Mouse (Mus musculus) stomach, embryonic 16.5 days (tissue): ENCODE measurements around the gene Gapvd1. TPM values are rescaled to one million over a fixed set of nuclear protein-coding genes. Genes with fewer than 3 reads are reported as not detected.
A peak's percentile ranks its signal among the peaks of the same experiment; 100 is the strongest.
"Not testable (repeated sequence)": the region's sequence is repeated elsewhere in the genome, so short reads cannot be mapped to it uniquely, and the experiment has no call there.

Experiments
- ATAC-seq: fragments of 200-750 bp; cut with Nextera tagmentation; 2 replicates; pipeline ENCODE4 v1.8.0; 2017; ENCODE audit warnings: moderate number of reproducible peaks, moderate TSS enrichment; ENCODE audit not compliant: insufficient read depth, low FRiP score
- H3K27ac ChIP-seq: fragments of 300-500 bp; sonication (generic); 2 replicates; pipeline ENCODE4 v1.5.1; 2014; ENCODE audit warnings: low read length
- H3K27me3 ChIP-seq: fragments of 300-500 bp; sonication (generic); 2 replicates; pipeline ENCODE4 v1.6.1; 2014; ENCODE audit warnings: low read length, control low read depth, mixed read lengths; ENCODE audit not compliant: control insufficient read depth, insufficient read depth
- H3K36me3 ChIP-seq: fragments of 300-500 bp; sonication (generic); 2 replicates; pipeline ENCODE4 v1.6.1; 2014; ENCODE audit warnings: low read length; ENCODE audit not compliant: control insufficient read depth, insufficient read depth
- H3K4me1 ChIP-seq: fragments of 300-500 bp; sonication (generic); 2 replicates; pipeline ENCODE4 v1.6.1; 2014; ENCODE audit warnings: low read length, control low read depth, mixed read lengths; ENCODE audit not compliant: control insufficient read depth, insufficient read depth
- H3K4me2 ChIP-seq: fragments of 300-500 bp; sonication (generic); 2 replicates; pipeline ENCODE4 v1.6.1; 2014; ENCODE audit warnings: low read depth, low read length, mixed read lengths
- H3K4me3 ChIP-seq: fragments of 300-500 bp; sonication (generic); replicated peaks from 2 replicates; pipeline ENCODE4 v1.5.1; 2014; ENCODE audit warnings: mild to moderate bottlenecking, low read length
- H3K9ac ChIP-seq: fragments of 300-500 bp; sonication (generic); 2 replicates; pipeline ENCODE4 v1.6.1; 2014; ENCODE audit warnings: low read length
- H3K9me3 ChIP-seq: fragments of 300-500 bp; sonication (generic); replicated peaks from 2 replicates; pipeline ENCODE4 v1.6.1; 2016; ENCODE audit warnings: low read length, control low read depth; ENCODE audit not compliant: control insufficient read depth
- WGBS: fragments of 180-500 bp; shearing (Covaris S2); extraction: QIAGEN DNeasy Blood & Tissue Kit; methylation state at CpG from one replicate; pipeline ENCODE4 v1.1.7; 2014; 5-methylcytosine and 5-hydroxymethylcytosine counted together
- polyA plus RNA-seq: library from polyadenylated mRNA; unstranded; fragments of >200 nt; fragmentation: Nextera tagmentation; extraction: Ambion mirVana; gene quantifications from 2 replicates; pipeline ENCODE4 v1.2.1, GENCODE M21; 2015

The Gapvd1 gene
- polyA plus RNA-seq, 1 experiment from 2014 or later = 81.4 TPM

DNA sequence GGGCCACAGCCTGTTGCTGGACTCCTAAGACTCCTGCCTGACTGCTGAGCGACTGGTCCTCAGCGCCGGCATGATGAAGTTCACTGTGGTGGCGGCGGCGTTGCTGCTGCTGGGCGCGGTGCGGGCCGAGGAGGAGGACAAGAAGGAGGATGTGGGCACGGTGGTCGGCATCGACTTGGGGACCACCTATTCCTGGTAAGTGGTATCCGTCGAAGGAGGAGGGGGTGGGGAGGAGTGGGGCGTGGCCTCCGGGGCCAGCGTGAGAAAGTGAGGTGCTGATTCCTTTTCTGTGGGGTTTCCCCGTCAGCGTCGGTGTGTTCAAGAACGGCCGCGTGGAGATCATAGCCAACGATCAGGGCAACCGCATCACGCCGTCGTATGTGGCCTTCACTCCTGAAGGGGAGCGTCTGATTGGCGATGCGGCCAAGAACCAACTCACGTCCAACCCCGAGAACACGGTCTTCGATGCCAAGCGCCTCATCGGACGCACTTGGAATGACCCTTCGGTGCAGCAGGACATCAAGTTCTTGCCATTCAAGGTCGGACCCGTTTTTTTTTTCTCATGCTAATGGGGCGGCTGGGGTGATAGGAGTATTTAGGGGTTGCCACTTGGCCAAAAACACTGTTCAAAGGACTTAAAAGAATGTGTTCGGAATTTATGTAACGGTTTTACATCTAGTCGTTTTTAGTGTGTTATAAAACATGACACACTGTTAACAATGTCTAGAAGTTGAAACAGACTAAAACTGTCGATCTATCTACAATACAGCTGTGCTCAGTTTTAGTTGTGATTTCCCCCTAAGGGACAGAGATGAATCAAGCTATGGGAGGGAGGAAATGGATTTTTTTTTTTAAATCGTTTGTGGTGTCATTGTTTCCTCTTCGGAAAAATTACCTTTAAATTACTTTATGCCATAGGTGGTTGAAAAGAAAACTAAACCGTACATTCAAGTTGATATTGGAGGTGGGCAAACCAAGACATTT is 17.5 kb upstream of the Gapvd1 start:
- Histone ChIP-seq H3K4me1 (peaks cover 41% of the 10 kb centered on the region), H3K9ac (peak overlapping the region; percentile 97), H3K27me3 (no peaks in the 10 kb centered on the region), H3K4me3 (peak overlapping the region; percentile 90), H3K4me2 (peak overlapping the region; percentile 81), H3K27ac (peak overlapping the region; percentile 90), H3K36me3 (peaks cover 30% of the 10 kb centered on the region), H3K9me3 (no peaks in the 10 kb centered on the region)
- ATAC-seq = no peak; the same call in 1 of the 2 replicates
- 2% methylated on average over 50 of the region's 50 CpGs for WGBS

DNA sequence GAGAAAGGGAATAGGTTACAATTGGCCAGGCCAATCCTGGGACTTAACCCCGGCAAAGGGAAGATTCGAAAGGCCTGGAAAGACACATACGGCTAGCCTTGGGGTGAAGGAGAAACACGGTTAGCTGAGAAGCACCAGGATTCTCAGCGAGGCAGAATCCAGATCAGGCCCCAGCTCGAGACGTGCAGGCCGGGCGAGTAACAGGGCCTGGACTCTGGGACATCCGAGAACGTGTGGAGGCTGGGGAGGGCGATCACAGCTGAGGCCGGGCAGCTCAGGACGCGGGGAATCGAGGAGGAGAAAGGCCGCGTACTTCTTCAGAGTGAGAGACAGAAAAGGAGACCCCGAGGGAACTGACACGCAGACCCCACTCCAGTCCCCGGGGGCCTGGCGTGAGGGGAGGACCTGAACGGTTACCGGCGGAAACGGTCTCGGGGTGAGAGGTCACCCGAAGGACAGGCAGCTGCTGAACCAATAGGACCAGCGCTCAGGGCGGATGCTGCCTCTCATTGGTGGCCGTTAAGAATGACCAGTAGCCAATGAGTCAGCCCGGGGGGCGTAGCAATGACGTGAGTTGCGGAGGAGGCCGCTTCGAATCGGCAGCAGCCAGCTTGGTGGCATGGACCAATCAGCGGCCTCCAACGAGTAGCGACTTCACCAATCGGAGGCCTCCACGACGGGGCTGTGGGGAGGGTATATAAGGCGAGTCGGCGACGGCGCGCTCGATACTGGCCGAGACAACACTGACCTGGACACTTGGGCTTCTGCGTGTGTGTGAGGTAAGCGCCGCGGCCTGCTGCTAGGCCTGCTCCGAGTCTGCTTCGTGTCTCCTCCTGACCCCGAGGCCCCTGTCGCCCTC is 16.6 kb upstream of the Gapvd1 start, which contains the start of gene Hspa5:
TSS of gene Hspa5 (plus strand) at position 603 of the 859 bp plus-strand sequence.
- H3K27ac ChIP-seq = peak within 1 kb of the TSS; percentile 93
- H3K4me2 ChIP-seq = peak within 1 kb of the TSS; percentile 81
- H3K9me3 ChIP-seq = no peaks in the 10 kb centered on the region
- H3K4me3 ChIP-seq = peak within 1 kb of the TSS; percentile 94
- peak within 1 kb of the TSS; percentile 97 for H3K9ac ChIP-seq
- peaks cover 38% of the 10 kb centered on the region for H3K4me1 ChIP-seq
- H3K27me3 ChIP-seq = no peaks in the 10 kb centered on the region
- under 1% methylated on average over 60 of the region's 60 CpGs for WGBS
- peak; percentile 99 for ATAC-seq
- H3K36me3 ChIP-seq = peaks cover 24% of the 10 kb centered on the region

DNA sequence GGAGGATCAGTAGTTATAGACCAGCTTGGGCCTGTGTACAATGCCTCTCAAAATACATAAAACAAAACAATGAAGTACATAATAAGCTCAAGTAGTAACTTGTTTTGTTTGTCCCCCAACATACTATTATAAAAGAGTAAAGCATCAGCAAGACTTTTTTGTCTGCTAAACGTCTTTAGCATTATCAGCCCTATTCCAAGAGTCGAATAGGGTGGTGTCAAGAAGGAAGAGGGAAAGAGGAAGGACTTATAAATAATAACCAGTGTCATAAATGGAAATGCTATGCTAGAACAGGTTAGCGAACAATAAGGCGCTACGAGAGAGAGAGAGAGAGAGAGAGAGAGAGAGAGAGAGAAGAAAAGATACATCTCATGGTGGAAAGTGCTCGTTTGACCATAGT is 15.9 kb upstream of the Gapvd1 start:
- 4% methylated on average over 6 of the region's 6 CpGs for WGBS
- Histone ChIP-seq H3K4me3 (peak overlapping the region; percentile 94), H3K9ac (peak overlapping the region; percentile 95), H3K27ac (peak overlapping the region; percentile 93), H3K9me3 (no peaks in the 10 kb centered on the region), H3K27me3 (no peaks in the 10 kb centered on the region), H3K4me2 (peak overlapping the region; percentile 73), H3K4me1 (peaks cover 33% of the 10 kb centered on the region), H3K36me3 (peaks cover 23% of the 10 kb centered on the region)
- ATAC-seq = no peak

DNA sequence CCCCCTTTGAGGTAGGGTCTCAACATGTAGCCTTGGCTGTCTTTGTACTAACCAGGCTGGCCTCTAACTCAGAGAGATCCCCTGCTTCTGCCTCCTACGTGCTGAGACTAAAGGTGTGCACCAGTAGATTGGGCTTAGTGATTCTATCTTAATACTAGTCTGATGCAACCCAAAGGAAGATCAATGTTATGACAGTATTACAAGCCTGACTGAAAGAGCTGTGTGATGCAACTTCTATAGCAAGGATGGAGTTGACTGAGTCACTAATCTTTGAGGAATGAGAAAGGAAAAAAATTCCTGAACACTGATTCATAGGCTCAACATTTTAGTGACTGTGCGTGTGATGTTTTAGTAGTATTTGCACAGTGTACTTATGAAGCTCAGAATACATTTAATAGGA is 15.0 kb upstream of the Gapvd1 start:
- H3K27me3 ChIP-seq = no peaks in the 10 kb centered on the region
- H3K27ac ChIP-seq = peak overlapping the region; percentile 31; the same call in 1 of the 2 replicates
- no peak overlapping the region for H3K9ac ChIP-seq
- peaks cover 25% of the 10 kb centered on the region for H3K4me1 ChIP-seq
- no peak for ATAC-seq
- H3K9me3 ChIP-seq = no peaks in the 10 kb centered on the region
- H3K4me3 ChIP-seq = no peak overlapping the region
- H3K36me3 ChIP-seq = peaks cover 15% of the 10 kb centered on the region
- H3K4me2 ChIP-seq = no peak overlapping the region
- WGBS = 83% methylated on average over 2 of the region's 2 CpGs

DNA sequence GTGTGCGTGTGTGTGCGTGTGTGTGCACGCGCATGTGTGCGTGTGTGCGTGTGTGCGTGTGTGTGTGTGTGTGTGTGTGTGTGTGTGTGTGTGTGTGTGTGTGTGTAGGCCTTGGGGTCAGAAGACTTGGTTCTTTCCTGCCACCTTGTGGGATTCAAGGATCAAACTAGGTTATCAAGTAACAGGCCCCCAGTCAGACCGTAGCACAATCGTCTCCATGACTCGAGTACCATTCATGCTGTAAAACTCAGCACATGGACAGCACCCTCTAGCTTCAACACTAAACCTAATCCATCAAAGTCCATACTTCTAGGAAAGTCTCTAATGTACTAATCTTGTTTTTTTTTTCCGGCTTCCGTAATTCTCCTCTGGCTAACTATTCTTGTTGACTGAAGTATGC is 9.8 kb upstream of the Gapvd1 start:
- ATAC-seq = no peak
- no peak overlapping the region for H3K27ac ChIP-seq
- WGBS = 58% methylated on average over 12 of the region's 12 CpGs

DNA sequence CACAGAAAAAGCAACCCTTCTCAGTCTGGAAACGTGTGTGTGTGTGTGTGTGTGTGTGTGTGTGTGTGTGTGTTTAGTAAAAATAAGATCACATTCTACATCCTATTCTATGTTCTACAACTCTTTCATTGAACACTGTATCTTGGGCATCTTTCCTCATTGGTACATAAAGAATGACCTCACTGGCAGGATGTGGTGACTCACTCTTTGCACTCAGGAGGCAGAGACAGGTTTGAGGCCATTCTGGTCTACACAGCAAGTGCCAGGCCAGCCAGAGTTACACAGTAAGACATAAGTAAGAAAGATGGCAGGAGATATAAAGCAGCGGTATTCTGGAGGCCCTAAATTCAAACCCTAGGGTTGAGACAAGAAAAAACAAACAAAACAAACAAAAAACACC is 7.8 kb upstream of the Gapvd1 start:
- Histone ChIP-seq H3K27me3 (no peaks in the 10 kb centered on the region), H3K9me3 (no peaks in the 10 kb centered on the region), H3K4me1 (no peaks in the 10 kb centered on the region), H3K4me3 (no peak overlapping the region), H3K36me3 (no peaks in the 10 kb centered on the region), H3K4me2 (no peak overlapping the region), H3K9ac (no peak overlapping the region), H3K27ac (no peak overlapping the region)
- ATAC-seq = no peak
- 46% methylated on average over 2 of the region's 2 CpGs for WGBS

More for the DNA sequence above, 9.8 kb upstream of the Gapvd1 start:
- H3K27me3 ChIP-seq = no peaks in the 10 kb centered on the region
- no peaks in the 10 kb centered on the region for H3K36me3 ChIP-seq
- H3K4me2 ChIP-seq = no peak overlapping the region
- no peak overlapping the region for H3K9ac ChIP-seq
- H3K9me3 ChIP-seq = no peaks in the 10 kb centered on the region
- no peaks in the 10 kb centered on the region for H3K4me1 ChIP-seq
- no peak overlapping the region for H3K4me3 ChIP-seq

DNA sequence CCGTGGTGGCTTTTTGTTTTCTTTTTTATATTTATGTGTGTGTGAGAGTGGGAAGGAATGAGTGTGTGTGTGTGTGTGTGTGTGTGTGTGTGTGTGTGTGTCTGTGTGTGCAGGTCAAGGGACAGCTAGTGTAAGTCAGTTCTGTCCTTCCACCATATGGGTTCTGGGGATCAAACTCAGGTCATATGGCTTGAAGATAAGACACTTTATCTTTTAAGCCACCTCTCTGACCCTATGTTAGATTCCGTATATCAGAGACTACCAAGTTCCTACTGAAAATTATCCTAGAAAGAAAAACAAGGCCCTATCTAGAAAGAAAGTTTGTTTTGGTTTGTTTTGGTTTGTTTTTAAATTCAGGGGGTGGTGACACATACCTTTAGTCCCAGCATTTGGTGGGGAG is 7.1 kb upstream of the Gapvd1 start:
- WGBS = 64% methylated on average over 2 of the region's 2 CpGs
- H3K36me3 ChIP-seq = no peaks in the 10 kb centered on the region
- H3K9ac ChIP-seq = no peak overlapping the region
- no peak for ATAC-seq
- no peaks in the 10 kb centered on the region for H3K4me1 ChIP-seq
- H3K4me3 ChIP-seq = no peak overlapping the region
- H3K9me3 ChIP-seq = no peaks in the 10 kb centered on the region
- H3K4me2 ChIP-seq = no peak overlapping the region
- H3K27ac ChIP-seq = no peak overlapping the region
- H3K27me3 ChIP-seq = no peaks in the 10 kb centered on the region

DNA sequence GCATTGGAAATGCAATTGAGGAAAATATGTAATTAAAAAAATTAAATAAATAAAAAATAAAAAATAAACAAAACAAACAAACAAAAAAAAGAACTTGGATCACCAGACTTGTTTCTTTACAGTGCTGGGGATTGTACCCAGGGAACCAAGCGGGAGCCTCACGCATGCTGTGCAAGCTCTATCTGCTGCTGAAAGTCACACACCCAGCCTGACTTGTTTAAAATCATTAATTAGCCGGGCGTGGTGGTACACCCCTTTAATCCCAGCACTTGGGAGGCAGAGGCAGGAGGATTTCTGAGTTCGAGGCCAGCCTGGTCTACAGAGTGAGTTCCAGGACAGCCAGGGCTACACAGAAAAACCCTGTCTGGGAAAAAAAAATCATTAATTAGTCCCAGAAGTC is 6.2 kb upstream of the Gapvd1 start:
- not testable (repeated sequence) for H3K4me1 ChIP-seq, H3K27me3 ChIP-seq, H3K27ac ChIP-seq, H3K9me3 ChIP-seq, H3K4me3 ChIP-seq, H3K4me2 ChIP-seq, H3K36me3 ChIP-seq, H3K9ac ChIP-seq, ATAC-seq
- 86% methylated on average over 5 of the region's 5 CpGs for WGBS

DNA sequence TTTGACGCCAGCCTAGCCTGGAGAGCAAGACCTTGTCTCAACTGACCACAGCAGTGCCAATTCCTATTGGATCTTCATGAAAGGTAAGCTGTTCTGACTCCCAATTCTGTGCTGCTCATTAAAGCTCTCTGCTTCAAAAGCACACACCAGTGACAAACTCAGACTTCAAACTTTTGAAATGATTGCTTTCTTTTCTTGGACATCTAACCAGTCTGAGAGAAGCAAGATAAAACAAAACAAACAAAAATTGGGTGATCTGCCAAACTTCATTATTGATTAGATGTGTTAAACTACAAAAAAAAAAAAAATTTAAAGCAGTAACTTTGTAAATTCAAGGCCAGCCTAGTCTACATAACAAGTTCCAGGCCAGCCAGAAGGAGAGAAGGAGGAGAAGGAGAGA is 2.3 kb upstream of the Gapvd1 start:
- no peaks in the 10 kb centered on the region for H3K36me3 ChIP-seq
- no peak overlapping the region for H3K27ac ChIP-seq
- ATAC-seq = no peak
- H3K9ac ChIP-seq = no peak overlapping the region
- peaks cover 8% of the 10 kb centered on the region for H3K4me1 ChIP-seq
- no peaks in the 10 kb centered on the region for H3K27me3 ChIP-seq
- H3K9me3 ChIP-seq = no peaks in the 10 kb centered on the region
- 77% methylated on average over 1 of the region's 1 CpGs for WGBS
- no peak overlapping the region for H3K4me3 ChIP-seq
- no peak overlapping the region for H3K4me2 ChIP-seq
